Mouse (Mus musculus) kidney, embryonic 14.5 days (tissue): ENCODE measurements at regions not wholly inside any gene's neighbourhood (a gene's known extent, or its start where the extent isn't known, plus 50 kb on each side); places are given as distances from the start of the nearest gene placed in this dataset.

Source experiments
- ATAC-seq: fragments of 200-750 bp; cut with Nextera tagmentation; 2 replicates; pipeline ENCODE4 v1.8.0; 2017; ENCODE audit warnings: moderate number of reproducible peaks, mild to moderate bottlenecking, moderate TSS enrichment, moderate library complexity; ENCODE audit not compliant: low FRiP score, low TSS enrichment
- H3K27ac ChIP-seq: fragments of 300-500 bp; sonication (generic); 2 replicates; pipeline ENCODE4 v1.5.1; 2014; ENCODE audit warnings: low read depth, mild to moderate bottlenecking, low read length, moderate library complexity, mixed read lengths
- H3K27me3 ChIP-seq: fragments of 300-500 bp; sonication (generic); 2 replicates; pipeline ENCODE4 v1.6.1; 2014; ENCODE audit warnings: mild to moderate bottlenecking, low read length; ENCODE audit not compliant: control insufficient read depth, insufficient read depth
- H3K36me3 ChIP-seq: fragments of 300-500 bp; sonication (generic); 2 replicates; pipeline ENCODE4 v1.6.1; 2014; ENCODE audit warnings: low read length, mixed read lengths; ENCODE audit not compliant: control insufficient read depth, insufficient read depth
- H3K4me1 ChIP-seq: fragments of 300-500 bp; sonication (generic); 2 replicates; pipeline ENCODE4 v1.6.1; 2014; ENCODE audit warnings: low read length, mixed read lengths; ENCODE audit not compliant: control insufficient read depth, insufficient read depth
- H3K4me2 ChIP-seq: fragments of 300-500 bp; sonication (generic); replicated peaks from 2 replicates; pipeline ENCODE4 v1.6.1; 2014; ENCODE audit warnings: low read depth, mild to moderate bottlenecking, low read length
- H3K4me3 ChIP-seq: fragments of 300-500 bp; sonication (generic); 2 replicates; pipeline ENCODE4 v1.5.1; 2014; ENCODE audit warnings: mild to moderate bottlenecking, low read length
- H3K9ac ChIP-seq: fragments of 300-500 bp; sonication (generic); 2 replicates; pipeline ENCODE4 v1.6.1; 2014; ENCODE audit warnings: low read depth, mild to moderate bottlenecking, low read length, moderate library complexity
- H3K9me3 ChIP-seq: fragments of 300-500 bp; sonication (generic); 2 replicates; pipeline ENCODE4 v1.6.1; 2016; ENCODE audit warnings: low read length; ENCODE audit not compliant: control insufficient read depth
- WGBS: fragments of 180-500 bp; shearing (Covaris S2); extraction: QIAGEN DNeasy Blood & Tissue Kit; methylation state at CpG from one replicate; pipeline ENCODE4 v1.1.7; 2014; 5-methylcytosine and 5-hydroxymethylcytosine counted together

- peaks cover 12% of the 10 kb centered on the region for H3K4me1 ChIP-seq
- no peaks in the 10 kb centered on the region for H3K36me3 ChIP-seq
- H3K4me2 ChIP-seq: no peak overlapping the region
- H3K9me3 ChIP-seq: no peaks in the 10 kb centered on the region
- no peak overlapping the region for H3K4me3 ChIP-seq
- no peak overlapping the region for H3K9ac ChIP-seq
- no peak for ATAC-seq
- WGBS: 65% methylated on average over 3 of the region's 3 CpGs
- no peak overlapping the region for H3K27ac ChIP-seq
- H3K27me3 ChIP-seq: no peaks in the 10 kb centered on the region
Observed at GRCm38 (mm10) chr12:13119653-13120052, 129.4 kb downstream of the Ddx1 start.

- H3K9me3 ChIP-seq: no peaks in the 10 kb centered on the region
- no peak for ATAC-seq
- H3K9ac ChIP-seq: no peak overlapping the region
- WGBS: 55% methylated on average over 9 of the region's 9 CpGs
- no peaks in the 10 kb centered on the region for H3K27me3 ChIP-seq
- H3K4me1 ChIP-seq: peaks cover 12% of the 10 kb centered on the region
- H3K27ac ChIP-seq: no peak overlapping the region
- no peak overlapping the region for H3K4me2 ChIP-seq
- H3K36me3 ChIP-seq: no peaks in the 10 kb centered on the region
- H3K4me3 ChIP-seq: no peak overlapping the region
Observed at GRCm38 (mm10) chr12:13118026-13118425, 131.0 kb downstream of the Ddx1 start.

- ATAC-seq: no peak
- 51% methylated on average over 4 of the region's 4 CpGs for WGBS
Observed at GRCm38 (mm10) chr12:13114341-13114740, 134.7 kb downstream of the Ddx1 start.

GRCm38 (mm10) chr12:13106931-13107330, 142.1 kb downstream of the Ddx1 start:
- WGBS: 87% methylated on average over 3 of the region's 3 CpGs

More at GRCm38 (mm10) chr12:13114341-13114740, 134.7 kb downstream of the Ddx1 start:
- Histone ChIP-seq H3K36me3 (no peaks in the 10 kb centered on the region), H3K27ac (no peak overlapping the region), H3K4me1 (no peaks in the 10 kb centered on the region; the same call in 1 of the 2 replicates), H3K27me3 (no peaks in the 10 kb centered on the region), H3K9me3 (no peaks in the 10 kb centered on the region), H3K9ac (no peak overlapping the region), H3K4me2 (no peak overlapping the region), H3K4me3 (no peak overlapping the region)

GRCm38 (mm10) chr12:13100505-13101354, 148.3 kb downstream of the Ddx1 start:
- H3K4me2 ChIP-seq: no peak overlapping the region
- no peaks in the 10 kb centered on the region for H3K36me3 ChIP-seq
- no peaks in the 10 kb centered on the region for H3K27me3 ChIP-seq
- peak; percentile 71 for ATAC-seq
- peaks cover 8% of the 10 kb centered on the region for H3K4me1 ChIP-seq
- no peak overlapping the region for H3K9ac ChIP-seq
- H3K9me3 ChIP-seq: 0 out of 2 replicates have a peak, but pooled peaks cover 3% of the 10 kb centered on the region
- no peak overlapping the region for H3K4me3 ChIP-seq
- 17% methylated on average over 12 of the region's 12 CpGs for WGBS
- H3K27ac ChIP-seq: peak overlapping the region; percentile 13

More at GRCm38 (mm10) chr12:13106931-13107330, 142.1 kb downstream of the Ddx1 start:
- H3K9me3 ChIP-seq: no peaks in the 10 kb centered on the region
- no peak overlapping the region for H3K4me3 ChIP-seq
- no peaks in the 10 kb centered on the region for H3K36me3 ChIP-seq
- H3K27me3 ChIP-seq: no peaks in the 10 kb centered on the region
- no peak for ATAC-seq
- H3K9ac ChIP-seq: no peak overlapping the region
- no peak overlapping the region for H3K27ac ChIP-seq
- H3K4me1 ChIP-seq: no peaks in the 10 kb centered on the region; the same call in 1 of the 2 replicates
- H3K4me2 ChIP-seq: no peak overlapping the region

GRCm38 (mm10) chr12:13094111-13094851, 152.6 kb upstream of the Mycn start:
- no peak overlapping the region for H3K4me2 ChIP-seq
- WGBS: 59% methylated on average over 9 of the region's 9 CpGs
- no peak overlapping the region for H3K9ac ChIP-seq
- H3K27ac ChIP-seq: no peak overlapping the region
- no peaks in the 10 kb centered on the region for H3K36me3 ChIP-seq
- no peaks in the 10 kb centered on the region for H3K4me1 ChIP-seq
- no peak for ATAC-seq
- H3K4me3 ChIP-seq: no peak overlapping the region
- H3K27me3 ChIP-seq: no peaks in the 10 kb centered on the region
- 0 out of 2 replicates have a peak, but pooled peaks cover 3% of the 10 kb centered on the region for H3K9me3 ChIP-seq

GRCm38 (mm10) chr12:13085951-13086350, 144.2 kb upstream of the Mycn start:
- WGBS: 19% methylated on average over 9 of the region's 9 CpGs

GRCm38 (mm10) chr12:13085484-13085883, 143.8 kb upstream of the Mycn start:
- Histone ChIP-seq H3K4me3 (no peak overlapping the region), H3K27ac (no peak overlapping the region), H3K9me3 (no peaks in the 10 kb centered on the region), H3K36me3 (no peaks in the 10 kb centered on the region), H3K27me3 (no peaks in the 10 kb centered on the region), H3K9ac (no peak overlapping the region), H3K4me2 (no peak overlapping the region), H3K4me1 (peaks cover 10% of the 10 kb centered on the region; the same call in 1 of the 2 replicates)
- 89% methylated on average over 6 of the region's 6 CpGs for WGBS
- ATAC-seq: peak; percentile 16; the same call in 1 of the 2 replicates

More at GRCm38 (mm10) chr12:13085951-13086350, 144.2 kb upstream of the Mycn start:
- H3K27ac ChIP-seq: no peak overlapping the region
- H3K4me3 ChIP-seq: no peak overlapping the region
- no peak overlapping the region for H3K4me2 ChIP-seq
- H3K9ac ChIP-seq: no peak overlapping the region
- ATAC-seq: 0 out of 2 replicates have a peak, but pooled peaks have one; percentile 11
- no peaks in the 10 kb centered on the region for H3K27me3 ChIP-seq
- no peaks in the 10 kb centered on the region for H3K9me3 ChIP-seq
- H3K4me1 ChIP-seq: peaks cover 10% of the 10 kb centered on the region; the same call in 1 of the 2 replicates
- H3K36me3 ChIP-seq: no peaks in the 10 kb centered on the region
